Comparison of ENCODE assay signal across 17 mouse cellular contexts in the genomic region with DNA sequence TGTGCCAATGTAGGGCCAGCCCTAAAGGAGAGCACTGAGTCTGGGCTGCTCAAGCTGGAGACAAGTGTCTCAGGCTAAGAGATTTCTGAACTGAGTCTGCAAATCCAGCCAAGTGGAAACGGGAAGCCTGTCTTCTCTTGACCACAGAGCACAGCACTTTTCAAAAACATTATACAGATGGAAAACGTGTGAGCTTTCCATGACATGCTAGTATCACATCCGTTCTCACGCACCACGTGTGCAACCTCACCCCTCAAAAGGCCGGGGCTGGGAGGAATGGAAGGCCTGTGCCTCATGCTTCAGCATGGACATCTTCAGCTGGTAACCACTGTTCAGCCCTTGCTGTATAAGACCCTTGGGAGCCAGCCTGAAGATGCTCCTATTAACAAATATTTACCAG.
"Had no signal": no experiment of that assay in that cellular context is flagged by ENCODE, and none has a peak within 500 bp of the region (broad histone marks: within the 10 kb centered on the region; RNA-seq: fewer than 3 reads in every experiment).

No protein-coding gene starts in this region.

- H3K4me2 ChIP-seq: neural tube, embryonic 12.5 days; neural tube, embryonic 13.5 days; neural tube, embryonic 15.5 days; stomach, embryonic 15.5 days had no signal

- DNase-seq: retina, postnatal 1 day; right cerebral cortex, adult 18-20 months; right cerebral cortex, postnatal 14 days; right cerebral cortex, postnatal 25 days; right cerebral cortex, postnatal 4 days; spleen, adult 18-20 months; thymus, adult 18-20 months; thymus, adult 2 months; thymus, postnatal 14 days; thymus, postnatal 25 days; thymus, postnatal 36 days; thymus, postnatal 4 days had no signal

- H3K4me3 ChIP-seq: neural tube, embryonic 12.5 days; neural tube, embryonic 13.5 days; neural tube, embryonic 15.5 days; stomach, embryonic 15.5 days had no signal

- H3K4me1 ChIP-seq: neural tube, embryonic 12.5 days; neural tube, embryonic 15.5 days; stomach, embryonic 15.5 days had no signal

- H3K27ac ChIP-seq: neural tube, embryonic 12.5 days; neural tube, embryonic 13.5 days; neural tube, embryonic 15.5 days; stomach, embryonic 15.5 days; stomach, postnatal 0 days had no signal

- H3K9ac ChIP-seq: neural tube, embryonic 12.5 days; neural tube, embryonic 13.5 days; neural tube, embryonic 15.5 days; stomach, embryonic 15.5 days had no signal

- H3K27me3 ChIP-seq: neural tube, embryonic 12.5 days; neural tube, embryonic 13.5 days; neural tube, embryonic 15.5 days; stomach, embryonic 15.5 days had no signal

- H3K36me3 ChIP-seq: neural tube, embryonic 12.5 days; neural tube, embryonic 13.5 days; neural tube, embryonic 15.5 days; stomach, embryonic 15.5 days had no signal

- H3K9me3 ChIP-seq: neural tube, embryonic 12.5 days; neural tube, embryonic 13.5 days; neural tube, embryonic 15.5 days; stomach, embryonic 15.5 days had no signal
